21 mouse cellular contexts compared by ENCODE assay signal in the genomic region with DNA sequence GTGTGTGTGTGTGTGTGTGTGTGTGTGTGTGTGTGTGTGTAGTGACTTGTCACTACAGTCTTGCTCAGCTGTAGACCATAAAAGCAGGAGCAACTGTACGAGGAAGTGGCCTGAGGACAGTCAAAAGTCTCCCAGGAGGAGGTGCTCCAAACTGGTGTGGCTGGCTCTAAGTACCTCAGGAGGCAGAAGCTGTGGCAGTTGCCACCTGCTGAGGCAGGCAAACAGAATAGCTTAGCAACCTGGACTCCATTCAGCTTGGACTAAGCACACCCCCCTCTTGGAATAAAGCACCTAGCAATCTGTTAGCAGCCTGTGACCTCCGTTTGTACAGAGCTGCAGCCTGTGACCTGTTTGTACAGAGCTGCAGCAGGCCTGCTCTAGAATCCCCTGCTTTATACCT. TPM values are rescaled to one million over a fixed set of nuclear protein-coding genes. Genes with fewer than 3 reads are reported as not detected.
DNase-seq lines count a peak whose midpoint lies in the region; ATAC-seq and TF ChIP-seq lines count a peak whose summit lies in the region.
"Had no signal": no experiment of that assay in that cellular context is flagged by ENCODE, and none has a peak within 500 bp of the region (broad histone marks: within the 10 kb centered on the region; RNA-seq: fewer than 3 reads in every experiment).

No protein-coding gene starts in this region.

- no peaks in the 10 kb centered on the region for H3K9me3 ChIP-seq in lung, postnatal 0 days (ENCODE audit: low read length)
- H3K9me3 ChIP-seq: embryonic facial prominence, embryonic 13.5 days; hindbrain, embryonic 13.5 days; liver, embryonic 12.5 days; midbrain, embryonic 12.5 days; neural tube, embryonic 13.5 days had no signal

- no peak overlapping the region for H3K4me3 ChIP-seq in lung, postnatal 0 days (ENCODE audit: low read depth, low read length)
- H3K4me3 ChIP-seq: embryonic facial prominence, embryonic 13.5 days; hindbrain, embryonic 13.5 days; liver, embryonic 12.5 days; midbrain, embryonic 12.5 days; neural tube, embryonic 13.5 days had no signal

- no peak for TF ChIP-seq EP300 in lung, postnatal 0 days (IDR thresholded peaks at IDR 0.05)

- WGBS in lung, postnatal 0 days = 17% methylated on average over 2 of the region's 2 CpGs

- H3K36me3 ChIP-seq in lung, postnatal 0 days (ENCODE audit: insufficient read depth, low read length) = no peaks in the 10 kb centered on the region
- H3K36me3 ChIP-seq: embryonic facial prominence, embryonic 13.5 days; hindbrain, embryonic 13.5 days; liver, embryonic 12.5 days; midbrain, embryonic 12.5 days; neural tube, embryonic 13.5 days had no signal

- no peaks in the 10 kb centered on the region for H3K27me3 ChIP-seq in lung, postnatal 0 days (replicated peaks; ENCODE audit: insufficient read depth, low read length)
- H3K27me3 ChIP-seq: embryonic facial prominence, embryonic 13.5 days; hindbrain, embryonic 13.5 days; liver, embryonic 12.5 days; midbrain, embryonic 12.5 days; neural tube, embryonic 13.5 days had no signal

- no peak overlapping the region for H3K9ac ChIP-seq in lung, postnatal 0 days (replicated peaks; ENCODE audit: low read depth)
- H3K9ac ChIP-seq: embryonic facial prominence, embryonic 13.5 days; hindbrain, embryonic 13.5 days; liver, embryonic 12.5 days; midbrain, embryonic 12.5 days; neural tube, embryonic 13.5 days had no signal

- H3K4me2 ChIP-seq in lung, postnatal 0 days (replicated peaks; ENCODE audit: low read depth, low read length) = no peak overlapping the region
- H3K4me2 ChIP-seq: embryonic facial prominence, embryonic 13.5 days; hindbrain, embryonic 13.5 days; liver, embryonic 12.5 days; midbrain, embryonic 12.5 days; neural tube, embryonic 13.5 days had no signal

- no peak overlapping the region for H3K27ac ChIP-seq in lung, postnatal 0 days (ENCODE audit: low read length)
- H3K27ac ChIP-seq: embryonic facial prominence, embryonic 13.5 days; hindbrain, embryonic 13.5 days; liver, embryonic 12.5 days; macrophage; midbrain, embryonic 12.5 days; neural tube, embryonic 13.5 days had no signal

- H3K4me1 ChIP-seq in lung, postnatal 0 days (ENCODE audit: insufficient read depth, low read depth, low read length) = no peaks in the 10 kb centered on the region
- H3K4me1 ChIP-seq: embryonic facial prominence, embryonic 13.5 days; hindbrain, embryonic 13.5 days; liver, embryonic 12.5 days; midbrain, embryonic 12.5 days; neural tube, embryonic 13.5 days had no signal

- DNase-seq in cerebellum, adult 8-10 months = no peak
- peak; percentile 48 for DNase-seq in lung, postnatal 0 days (ENCODE audit: low spot score)
- no peak for DNase-seq in lung, postnatal 10 days
- peak; percentile 37 for DNase-seq in lung, postnatal 36 days
- DNase-seq in adrenal gland, postnatal 14 days = no peak
- DNase-seq in spleen, postnatal 36 days (ENCODE audit: low spot score in 2 of 2) = no peak
- no peak for DNase-seq in layer of hippocampus, adult 11-12 months (ENCODE audit: low spot score)
- DNase-seq: adrenal gland, postnatal 25 days; gastrocnemius, postnatal 14 days; heart, postnatal 10 days; kidney, adult 18-20 months; kidney, postnatal 10 days; right cerebral cortex, postnatal 25 days had no signal

- no peak for TF ChIP-seq CTCF in lung, postnatal 0 days (IDR thresholded peaks at IDR 0.05)

- ATAC-seq in cerebellum, adult (ENCODE audit: insufficient number of reproducible peaks, low FRiP score, low TSS enrichment) = peak; percentile 40; the same call in 1 of the 2 replicates
- ATAC-seq in lung, postnatal 0 days = peak; percentile 72
- ATAC-seq: activated CD4-positive, CD25-positive, alpha-beta regulatory T cell, adult 4 months; liver, embryonic 12.5 days had no signal

RNA-seq across cellular contexts. Expression of a gene that starts 30.7 kb away (rescaled TPM):
- 4.7 and 5.3 TPM in 2 replicates for polyA plus RNA-seq in lung, postnatal 0 days (2015; fragmentation: Nextera tagmentation; extraction: Ambion mirVana)
- 5.8 and 10.1 TPM in 2 replicates for total RNA-seq in adrenal gland, postnatal 14 days (2021)

Comparison
In these comparisons a context has a peak if more than half of its experiments do, and no peak if none do; other contexts are left out.
1. DNase-seq: peak in lung, postnatal 0 days (single experiment) and lung, postnatal 36 days (single experiment); none in cerebellum, adult 8-10 months (single experiment), lung, postnatal 10 days (single experiment), adrenal gland, postnatal 14 days (single experiment), spleen, postnatal 36 days (0 of 2) and layer of hippocampus, adult 11-12 months (single experiment).